Comparison of ENCODE assay signal across 8 mouse cellular contexts in genomic region chr17:31854770-31855596, GRCm38 (mm10). TPM values are rescaled to one million over a fixed set of nuclear protein-coding genes. Genes with fewer than 3 reads are reported as not detected.
A peak's percentile ranks its signal among the peaks of the same experiment; 100 is the strongest.
DNase-seq lines count a peak whose midpoint lies in the region; ATAC-seq lines count a peak whose summit lies in the region.

No protein-coding gene starts in this region.

- WGBS in liver, embryonic 16.5 days (ENCODE audit: insufficient replicate concordance), result 0% methylated on average over 70 of the region's 73 CpGs
- under 1% methylated on average over 72 of the region's 73 CpGs for WGBS in neural tube, embryonic 14.5 days

- peak overlapping the region; percentile 87 for H3K9ac ChIP-seq in liver, embryonic 16.5 days (ENCODE audit: low read depth, low read length)
- peak overlapping the region; percentile 93 for H3K9ac ChIP-seq in neural tube, embryonic 14.5 days (replicated peaks; ENCODE audit: low read depth, low read length)

- DNase-seq in urinary bladder, postnatal 14 days (ENCODE audit: low spot score), result peak; percentile 47
- DNase-seq in urinary bladder, postnatal 4 days (ENCODE audit: low spot score in 2 of 2), result no peak
- peak; percentile 39 for DNase-seq in cerebellum, adult 8-10 months
- peak; percentile 59 for DNase-seq in gastrocnemius, postnatal 10 days
- peak; percentile 64 for DNase-seq in kidney, adult 18-20 months
- DNase-seq in yolk sac, embryonic 10.5 days (ENCODE audit: low spot score), result no peak

- H3K9me3 ChIP-seq in liver, embryonic 16.5 days (replicated peaks; ENCODE audit: control insufficient read depth, low read length), result no peaks in the 10 kb centered on the region
- no peaks in the 10 kb centered on the region for H3K9me3 ChIP-seq in neural tube, embryonic 14.5 days (ENCODE audit: control insufficient read depth, low read length)

- peaks cover 31% of the 10 kb centered on the region for H3K4me1 ChIP-seq in liver, embryonic 16.5 days (ENCODE audit: control insufficient read depth, low read depth, low read length)
- peaks cover 18% of the 10 kb centered on the region; the same call in 1 of the 2 replicates for H3K4me1 ChIP-seq in neural tube, embryonic 14.5 days (ENCODE audit: control insufficient read depth, insufficient read depth, low read length)

- peak overlapping the region; percentile 59 for H3K27ac ChIP-seq in liver, embryonic 16.5 days (ENCODE audit: low read length)
- H3K27ac ChIP-seq in neural tube, embryonic 14.5 days (ENCODE audit: low read depth, low read length), result peak overlapping the region; percentile 85

- H3K4me2 ChIP-seq in liver, embryonic 16.5 days (ENCODE audit: low read depth, low read length), result peak overlapping the region; percentile 97
- peak overlapping the region; percentile 61 for H3K4me2 ChIP-seq in neural tube, embryonic 14.5 days (ENCODE audit: low read depth, low read length)

- H3K27me3 ChIP-seq in liver, embryonic 16.5 days (ENCODE audit: control insufficient read depth, insufficient read depth, low read depth, low read length), result peaks cover 12% of the 10 kb centered on the region; the same call in 1 of the 2 replicates
- no peaks in the 10 kb centered on the region for H3K27me3 ChIP-seq in neural tube, embryonic 14.5 days (ENCODE audit: control insufficient read depth, insufficient read depth, low read length)

- peak overlapping the region; percentile 76 for H3K4me3 ChIP-seq in liver, embryonic 16.5 days (ENCODE audit: low read depth, low read length)
- H3K4me3 ChIP-seq in neural tube, embryonic 14.5 days (ENCODE audit: low read depth, low read length), result peak overlapping the region; percentile 70

- peak; percentile 2; the same call in 1 of the 2 replicates for ATAC-seq in liver, embryonic 16.5 days (ENCODE audit: low read depth)
- ATAC-seq in neural tube, embryonic 14.5 days (ENCODE audit: low read depth), result peak; percentile 61

- H3K36me3 ChIP-seq in liver, embryonic 16.5 days (ENCODE audit: control insufficient read depth, insufficient read depth), result peaks cover 8% of the 10 kb centered on the region
- H3K36me3 ChIP-seq in neural tube, embryonic 14.5 days (ENCODE audit: control insufficient read depth, insufficient read depth, low read length), result peaks cover 10% of the 10 kb centered on the region

RNA-seq across cellular contexts. Expression of gene Sik1, which starts 0.6 kb away (rescaled TPM):
- total RNA-seq in gastrocnemius, postnatal 10 days (2021), result 10 to 100 TPM; 30.6 to 33.2 TPM
- 5.4 and 5.9 TPM in 2 replicates for polyA plus RNA-seq in liver, embryonic 16.5 days (2015; fragmentation: Nextera tagmentation; extraction: Ambion mirVana)
- 18.6 and 19.6 TPM in 2 replicates for polyA plus RNA-seq in neural tube, embryonic 14.5 days (2014; fragmentation: Nextera tagmentation; extraction: Ambion mirVana)

Comparison
In these comparisons a context has a peak if more than half of its experiments do, and no peak if none do; other contexts are left out.
1. DNase-seq: peak in urinary bladder, postnatal 14 days (single experiment), cerebellum, adult 8-10 months (single experiment), gastrocnemius, postnatal 10 days (single experiment) and kidney, adult 18-20 months (single experiment); none in urinary bladder, postnatal 4 days (0 of 2) and yolk sac, embryonic 10.5 days (single experiment).